Mouse (Mus musculus) frontal cortex, postnatal 36 days (tissue): Measurements from ENCODE around the gene Zfp341.

ENCODE experiments used
- DNase-seq, 2 experiments: peaks; one replicate each; pipeline ENCODE4 v3.0.0; 2022; ENCODE audit warnings: low spot score in 2 of 2

Zfp341 gene

GRCm38 (mm10) chr2:154633876-154634644 lies 21.0 kb downstream of the Zfp341 start:
- DNase-seq = no peak

GRCm38 (mm10) chr2:154635826-154636225 lies 22.7 kb downstream of the Zfp341 start:
- no peak for DNase-seq

- DNase-seq = no peak
Measured at GRCm38 (mm10) chr2:154638521-154638920, 25.4 kb downstream of the Zfp341 start.

- no peak for DNase-seq
Measured at GRCm38 (mm10) chr2:154639115-154639514, 26.0 kb downstream of the Zfp341 start.

GRCm38 (mm10) chr2:154641176-154641575 lies 28.1 kb downstream of the Zfp341 start:
- DNase-seq = no peak

- DNase-seq = no peak
Measured at GRCm38 (mm10) chr2:154642005-154642459, 28.9 kb downstream of the Zfp341 start.

- DNase-seq = no peak
Measured at GRCm38 (mm10) chr2:154642712-154643385, 29.8 kb downstream of the Zfp341 start.

GRCm38 (mm10) chr2:154646634-154647033 lies 33.5 kb downstream of the Zfp341 start:
- DNase-seq = peak in 1 of 2 experiments; percentile 31

GRCm38 (mm10) chr2:154648086-154648485 lies 35.0 kb downstream of the Zfp341 start:
- no peak for DNase-seq

- no peak for DNase-seq
Measured at GRCm38 (mm10) chr2:154650404-154650803, 37.3 kb downstream of the Zfp341 start.

- DNase-seq = no peak
Measured at GRCm38 (mm10) chr2:154651363-154651762, 38.3 kb downstream of the Zfp341 start, which contains the start of gene Chmp4b. TSS of gene Chmp4b (plus strand) at chr2:154651705.

GRCm38 (mm10) chr2:154654976-154655375 lies 41.9 kb downstream of the Zfp341 start:
- DNase-seq = no peak

GRCm38 (mm10) chr2:154655878-154656414 lies 42.8 kb downstream of the Zfp341 start:
- no peak for DNase-seq

GRCm38 (mm10) chr2:154656710-154657485 lies 43.8 kb downstream of the Zfp341 start:
- peak; percentile 97 to 99 for DNase-seq

GRCm38 (mm10) chr2:154657486-154658237 lies 44.6 kb downstream of the Zfp341 start:
- DNase-seq = no peak

- no peak for DNase-seq
Measured at GRCm38 (mm10) chr2:154659070-154659469, 46.0 kb downstream of the Zfp341 start.

GRCm38 (mm10) chr2:154659531-154660074 lies 46.5 kb downstream of the Zfp341 start:
- no peak for DNase-seq

- DNase-seq = no peak
Measured at GRCm38 (mm10) chr2:154668680-154669079, 55.6 kb downstream of the Zfp341 start.

- peak in 1 of 2 experiments; percentile 45 for DNase-seq
Measured at GRCm38 (mm10) chr2:154670106-154670505, 57.0 kb downstream of the Zfp341 start.

- no peak for DNase-seq
Measured at GRCm38 (mm10) chr2:154670741-154671140, 57.6 kb downstream of the Zfp341 start.

GRCm38 (mm10) chr2:154674008-154674407 lies 60.9 kb downstream of the Zfp341 start:
- DNase-seq = no peak
